Mouse (Mus musculus) liver, embryonic 15.5 days (tissue): ENCODE data around the gene Ttc39b. TPM values are rescaled to one million over a fixed set of nuclear protein-coding genes. Genes with fewer than 3 reads are reported as not detected.

ENCODE experiments used
- ATAC-seq: fragments of 200-750 bp; cut with Nextera tagmentation; 2 replicates; pipeline ENCODE4 v1.8.0; 2017; ENCODE audit warnings: moderate number of reproducible peaks, mild to moderate bottlenecking, moderate library complexity; ENCODE audit not compliant: insufficient read depth
- H3K27ac ChIP-seq: fragments of 300-500 bp; sonication (generic); replicated peaks from 2 replicates; pipeline ENCODE4 v1.5.1; 2015; ENCODE audit warnings: mild to moderate bottlenecking, inconsistent platforms
- H3K27me3 ChIP-seq: fragments of 300-500 bp; sonication (generic); 2 replicates; pipeline ENCODE4 v1.6.1; 2015; ENCODE audit warnings: mild to moderate bottlenecking, inconsistent platforms
- H3K36me3 ChIP-seq: fragments of 300-500 bp; sonication (generic); replicated peaks from 2 replicates; pipeline ENCODE4 v1.6.1; 2015; ENCODE audit warnings: moderate library complexity, mild to moderate bottlenecking, inconsistent platforms
- H3K4me1 ChIP-seq: fragments of 300-500 bp; sonication (generic); replicated peaks from 2 replicates; pipeline ENCODE4 v1.6.1; 2015; ENCODE audit warnings: inconsistent platforms
- H3K4me2 ChIP-seq: fragments of 300-500 bp; sonication (generic); 2 replicates; pipeline ENCODE4 v1.6.1; 2015; ENCODE audit warnings: moderate library complexity, mild to moderate bottlenecking, inconsistent platforms
- H3K4me3 ChIP-seq: fragments of 300-500 bp; sonication (generic); replicated peaks from 2 replicates; pipeline ENCODE4 v1.5.1; 2015; ENCODE audit warnings: mild to moderate bottlenecking, inconsistent platforms
- H3K9ac ChIP-seq: fragments of 300-500 bp; sonication (generic); 2 replicates; pipeline ENCODE4 v1.6.1; 2015; ENCODE audit warnings: moderate library complexity, mild to moderate bottlenecking, inconsistent platforms
- H3K9me3 ChIP-seq: fragments of 300-500 bp; sonication (generic); replicated peaks from 2 replicates; pipeline ENCODE4 v1.6.1; 2016; ENCODE audit warnings: inconsistent platforms
- WGBS: fragments of 180-500 bp; shearing (Covaris S2); methylation state at CpG from one replicate; pipeline ENCODE4 v1.1.7; 2015; ENCODE audit warnings: mixed read lengths; ENCODE audit not compliant: insufficient replicate concordance; 5-methylcytosine and 5-hydroxymethylcytosine counted together
- polyA plus RNA-seq: library from polyadenylated mRNA; unstranded; fragments of >200 nt; fragmentation: Nextera tagmentation; extraction: Ambion mirVana; gene quantifications from 2 replicates; pipeline ENCODE4 v1.2.1, GENCODE M21; 2015

Gene Ttc39b
- polyA plus RNA-seq, 1 experiment from 2014 or later, result 1.8 TPM

GRCm38 (mm10) chr4:83270481-83270880 is 53.6 kb downstream of the Ttc39b start:
- H3K4me1 ChIP-seq, result peaks cover 15% of the 10 kb centered on the region
- ATAC-seq, result no peak
- H3K27me3 ChIP-seq, result no peaks in the 10 kb centered on the region
- no peak overlapping the region for H3K27ac ChIP-seq
- H3K9ac ChIP-seq, result no peak overlapping the region
- no peak overlapping the region for H3K4me3 ChIP-seq
- H3K4me2 ChIP-seq, result no peak overlapping the region
- H3K9me3 ChIP-seq, result no peaks in the 10 kb centered on the region
- no peaks in the 10 kb centered on the region for H3K36me3 ChIP-seq
- WGBS, result 88% methylated on average over 8 of the region's 8 CpGs

GRCm38 (mm10) chr4:83269614-83270013 is 54.4 kb downstream of the Ttc39b start:
- 40% methylated on average over 6 of the region's 6 CpGs for WGBS
- Histone ChIP-seq H3K9ac (no peak overlapping the region), H3K27ac (no peak overlapping the region), H3K4me1 (peaks cover 15% of the 10 kb centered on the region), H3K4me2 (no peak overlapping the region), H3K4me3 (no peak overlapping the region), H3K36me3 (no peaks in the 10 kb centered on the region), H3K27me3 (no peaks in the 10 kb centered on the region), H3K9me3 (no peaks in the 10 kb centered on the region)
- no peak for ATAC-seq

DNA sequence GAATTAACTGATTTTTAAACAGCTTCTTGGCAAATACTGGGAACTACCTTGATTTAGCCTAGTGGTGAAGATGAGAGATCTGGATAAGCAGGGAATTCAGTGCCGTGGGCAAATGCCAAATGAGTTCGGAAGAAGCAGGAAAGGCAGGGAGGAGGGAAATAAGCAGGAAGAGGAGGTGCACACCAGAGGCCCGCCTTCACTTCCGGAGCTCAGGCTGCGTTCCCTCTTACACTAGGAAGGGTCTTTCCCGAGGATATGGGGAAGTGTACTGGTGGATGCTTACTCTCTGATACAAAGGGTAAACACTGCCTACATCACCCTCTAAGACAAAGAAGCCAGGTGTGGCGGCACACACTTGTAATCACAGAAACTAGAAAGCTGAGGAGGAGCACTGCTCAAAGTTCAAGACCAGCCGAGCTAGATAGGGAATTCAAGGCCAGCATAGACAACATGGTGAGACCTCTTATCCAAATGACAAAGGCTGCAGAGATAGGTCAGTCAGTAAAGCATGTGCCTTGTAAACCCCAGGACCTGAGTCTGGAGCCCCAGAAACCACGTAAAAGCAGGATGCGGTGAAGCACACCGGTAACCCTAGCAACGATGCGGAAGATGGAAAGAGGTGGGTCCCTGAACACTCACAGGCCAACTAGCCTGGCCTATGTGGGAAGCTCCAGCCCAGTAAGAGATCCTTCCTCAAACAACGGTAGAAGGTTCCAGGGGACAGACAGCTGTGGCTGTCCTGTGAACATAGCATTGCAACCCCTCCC is 57.9 kb downstream of the Ttc39b start:
- WGBS, result 44% methylated on average over 14 of the region's 14 CpGs
- ATAC-seq, result no peak
- H3K4me2 ChIP-seq, result peak overlapping the region; percentile 30

GRCm38 (mm10) chr4:83264832-83265231 is 59.2 kb downstream of the Ttc39b start:
- Histone ChIP-seq H3K27me3 (no peaks in the 10 kb centered on the region), H3K9ac (no peak overlapping the region), H3K4me2 (no peak overlapping the region), H3K4me3 (no peak overlapping the region), H3K9me3 (no peaks in the 10 kb centered on the region), H3K27ac (no peak overlapping the region), H3K4me1 (no peaks in the 10 kb centered on the region; the same call in 1 of the 2 replicates), H3K36me3 (no peaks in the 10 kb centered on the region)
- 69% methylated on average over 2 of the region's 2 CpGs for WGBS
- no peak for ATAC-seq

More for the DNA sequence above, 57.9 kb downstream of the Ttc39b start:
- H3K36me3 ChIP-seq, result no peaks in the 10 kb centered on the region
- no peak overlapping the region for H3K4me3 ChIP-seq
- H3K27me3 ChIP-seq, result no peaks in the 10 kb centered on the region
- no peaks in the 10 kb centered on the region for H3K9me3 ChIP-seq
- no peaks in the 10 kb centered on the region; the same call in 1 of the 2 replicates for H3K4me1 ChIP-seq
- H3K9ac ChIP-seq, result no peak overlapping the region
- no peak overlapping the region for H3K27ac ChIP-seq

GRCm38 (mm10) chr4:83261998-83262397 is 62.1 kb downstream of the Ttc39b start:
- Histone ChIP-seq H3K4me2 (no peak overlapping the region), H3K27ac (no peak overlapping the region), H3K9me3 (no peaks in the 10 kb centered on the region), H3K4me1 (no peaks in the 10 kb centered on the region; the same call in 1 of the 2 replicates), H3K9ac (no peak overlapping the region), H3K36me3 (no peaks in the 10 kb centered on the region), H3K27me3 (no peaks in the 10 kb centered on the region), H3K4me3 (no peak overlapping the region)
- 6% methylated on average over 2 of the region's 2 CpGs for WGBS
- no peak for ATAC-seq

DNA sequence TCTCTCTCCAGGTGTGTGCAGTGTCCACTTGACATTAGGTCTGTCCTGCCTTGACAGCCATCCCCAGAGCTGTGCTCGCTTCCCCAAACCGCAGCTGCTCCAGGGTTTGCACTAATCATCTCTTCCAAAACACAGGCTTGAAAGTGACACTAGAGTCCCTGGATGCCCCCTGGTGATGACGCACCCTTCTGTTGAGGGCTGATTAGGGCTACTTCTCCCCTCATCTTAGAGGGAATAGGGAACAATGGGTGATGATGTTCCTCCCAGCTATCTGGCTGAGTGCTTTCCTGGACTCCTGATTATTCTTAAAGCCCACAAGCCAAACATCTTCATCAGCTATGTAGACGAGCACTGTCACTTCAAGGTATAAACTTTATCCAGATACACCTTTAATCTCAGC is 64.4 kb downstream of the Ttc39b start:
- Histone ChIP-seq H3K4me1 (no peaks in the 10 kb centered on the region), H3K4me2 (no peak overlapping the region), H3K4me3 (no peak overlapping the region), H3K27ac (no peak overlapping the region), H3K9ac (no peak overlapping the region), H3K36me3 (no peaks in the 10 kb centered on the region), H3K27me3 (no peaks in the 10 kb centered on the region), H3K9me3 (no peaks in the 10 kb centered on the region)
- WGBS, result 68% methylated on average over 4 of the region's 4 CpGs
- no peak for ATAC-seq

- ATAC-seq, result no peak
- Histone ChIP-seq H3K36me3 (no peaks in the 10 kb centered on the region), H3K4me2 (no peak overlapping the region), H3K4me1 (no peaks in the 10 kb centered on the region), H3K4me3 (no peak overlapping the region), H3K27me3 (no peaks in the 10 kb centered on the region), H3K9me3 (no peaks in the 10 kb centered on the region), H3K9ac (no peak overlapping the region), H3K27ac (no peak overlapping the region)
- 82% methylated on average over 3 of the region's 3 CpGs for WGBS
These were observed 65.8 kb downstream of the Ttc39b start for GRCm38 (mm10) chr4:83258273-83258672.

GRCm38 (mm10) chr4:83257279-83258260 is 66.5 kb downstream of the Ttc39b start:
- no peaks in the 10 kb centered on the region for H3K4me1 ChIP-seq
- no peak overlapping the region for H3K27ac ChIP-seq
- no peak overlapping the region for H3K9ac ChIP-seq
- no peak overlapping the region for H3K4me3 ChIP-seq
- ATAC-seq, result no peak
- H3K36me3 ChIP-seq, result no peaks in the 10 kb centered on the region
- H3K4me2 ChIP-seq, result no peak overlapping the region
- WGBS, result 67% methylated on average over 17 of the region's 17 CpGs
- H3K9me3 ChIP-seq, result no peaks in the 10 kb centered on the region
- no peaks in the 10 kb centered on the region for H3K27me3 ChIP-seq

GRCm38 (mm10) chr4:83256779-83257178 is 67.3 kb downstream of the Ttc39b start:
- no peak overlapping the region for H3K4me2 ChIP-seq
- no peaks in the 10 kb centered on the region for H3K9me3 ChIP-seq
- no peak overlapping the region for H3K9ac ChIP-seq
- H3K27ac ChIP-seq, result no peak overlapping the region
- ATAC-seq, result no peak
- no peaks in the 10 kb centered on the region for H3K4me1 ChIP-seq
- no peaks in the 10 kb centered on the region for H3K27me3 ChIP-seq
- no peaks in the 10 kb centered on the region for H3K36me3 ChIP-seq
- H3K4me3 ChIP-seq, result no peak overlapping the region
- WGBS, result 74% methylated on average over 11 of the region's 11 CpGs

- no peaks in the 10 kb centered on the region for H3K36me3 ChIP-seq
- H3K27me3 ChIP-seq, result no peaks in the 10 kb centered on the region
- no peak overlapping the region for H3K9ac ChIP-seq
- 75% methylated on average over 10 of the region's 10 CpGs for WGBS
- ATAC-seq, result no peak
- no peak overlapping the region for H3K4me3 ChIP-seq
- no peak overlapping the region for H3K4me2 ChIP-seq
- no peaks in the 10 kb centered on the region for H3K4me1 ChIP-seq
- no peaks in the 10 kb centered on the region for H3K9me3 ChIP-seq
- no peak overlapping the region for H3K27ac ChIP-seq
These were observed 69.1 kb downstream of the Ttc39b start for GRCm38 (mm10) chr4:83254941-83255340.

DNA sequence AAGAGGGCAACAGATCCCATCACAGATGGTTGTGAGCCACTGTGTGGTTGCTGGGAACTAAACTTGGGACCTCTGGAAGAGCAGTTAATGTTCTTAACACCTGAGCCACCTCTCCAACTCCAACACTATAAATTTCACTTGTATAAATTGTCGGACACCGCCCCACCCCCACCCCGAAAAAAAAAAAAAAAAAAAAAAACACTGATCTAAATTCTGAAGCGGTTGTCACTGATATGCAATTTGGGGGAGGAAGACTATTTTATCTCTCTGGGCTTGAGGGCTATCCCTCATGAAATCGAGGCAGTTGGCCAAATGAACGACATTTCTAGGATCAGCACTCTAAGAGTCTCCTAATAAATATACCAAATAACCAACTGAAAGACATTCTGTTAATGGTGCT is 70.4 kb downstream of the Ttc39b start:
- no peaks in the 10 kb centered on the region for H3K36me3 ChIP-seq
- no peaks in the 10 kb centered on the region for H3K9me3 ChIP-seq
- no peaks in the 10 kb centered on the region for H3K27me3 ChIP-seq
- H3K4me2 ChIP-seq, result no peak overlapping the region
- no peak overlapping the region for H3K4me3 ChIP-seq
- no peak for ATAC-seq
- 69% methylated on average over 6 of the region's 6 CpGs for WGBS
- H3K9ac ChIP-seq, result no peak overlapping the region
- no peak overlapping the region for H3K27ac ChIP-seq
- no peaks in the 10 kb centered on the region for H3K4me1 ChIP-seq
